Mouse (Mus musculus) embryonic stem cell, embryonic (primary cell): ENCODE data around the gene Efhd2.

Experiments
- CTCF ChIA-PET, 4 experiments: fragments of 300-600 bp in 2 of 4; fragments of 350-600 bp in 2 of 4; sonication (Branson Sonifier 250); formaldehyde crosslinking; loops; one replicate each; lab custom pipeline; 2022; ENCODE audit warnings: inconsistent platforms in 2 of 4; lab: Charles Lee
- POLR2A ChIA-PET, 4 experiments: fragments of 300-600 bp in 2 of 4; fragments of 350-600 bp in 2 of 4; sonication (Branson Sonifier 250); formaldehyde crosslinking; loops; one replicate each; lab custom pipeline; 2022; ENCODE audit warnings: antibody characterized with exemption in 4 of 4, inconsistent platforms in 1 of 4; lab: Charles Lee

Gene Efhd2

DNA sequence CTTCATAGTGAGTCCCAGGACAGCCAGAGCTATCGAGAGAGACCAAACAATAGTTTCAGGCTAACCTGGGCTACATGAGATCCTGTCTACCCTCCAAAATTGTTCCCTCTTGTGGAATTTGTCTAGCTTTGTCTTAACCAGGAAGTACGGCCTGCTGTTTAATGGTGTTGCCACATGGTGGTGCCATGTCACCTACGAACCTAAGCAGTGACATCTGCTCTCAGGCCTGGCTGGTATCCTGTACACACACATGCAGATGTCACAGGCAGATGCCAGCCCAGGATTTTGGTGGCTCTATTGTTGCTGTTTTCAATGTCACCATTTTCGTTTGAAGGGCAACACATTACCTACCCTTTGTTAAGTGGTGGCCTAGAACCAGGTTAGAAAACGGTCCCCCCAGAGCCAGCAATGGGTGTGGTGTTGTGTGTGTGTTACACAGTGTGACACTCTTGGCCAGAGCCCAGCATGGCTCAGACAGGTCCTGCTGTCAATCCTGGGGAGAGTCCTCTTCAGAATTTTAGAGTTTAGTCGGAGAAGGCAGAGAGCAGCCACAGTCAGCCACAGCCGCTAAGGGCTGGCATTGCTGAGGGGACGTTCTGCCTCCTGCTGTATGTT lies 64.8 kb downstream of the Efhd2 start:
- CTCF ChIA-PET = interaction anchor here in 3 of 4 experiments (0.6 to 1.2 kb wide), 23 partner anchors 9 to 394 kb away, joined by 3 to 7 read pairs (median 4); partner anchors contain the start of genes Casp9 (in 2 of the 3), Cela2a (in 1 of the 3) and Clcnkb (in 1 of the 3)
- POLR2A ChIA-PET = interaction anchor here in 2 of 4 experiments (0.7 to 1.6 kb wide), 5 partner anchors 9 to 50 kb away, joined by 3 to 6 read pairs (median 3); partner anchors contain the start of gene Casp9 (in 2 of the 2)
